Mouse (Mus musculus): ENCODE data around the gene Hnrnpf.
A peak's percentile ranks its signal among the peaks of the same experiment; 100 is the strongest.

Hnrnpf gene

GRCm38 (mm10) chr6:117891369-117892160, 8.6 kb upstream of the Hnrnpf start:
- no peak for DNase-seq (ENCODE audit: low read depth, low spot score)

GRCm38 (mm10) chr6:117892386-117892785, 7.7 kb upstream of the Hnrnpf start:
- DNase-seq (ENCODE audit: low read depth, low spot score) = no peak

- no peak for DNase-seq (ENCODE audit: low read depth, low spot score)
Observed at GRCm38 (mm10) chr6:117893435-117893834, 6.7 kb upstream of the Hnrnpf start.

GRCm38 (mm10) chr6:117897800-117898199, 2.3 kb upstream of the Hnrnpf start:
- DNase-seq (ENCODE audit: low read depth, low spot score) = no peak

- no peak for DNase-seq (ENCODE audit: low read depth, low spot score)
Observed at GRCm38 (mm10) chr6:117901510-117902402, 1.6 kb downstream of the Hnrnpf start.

GRCm38 (mm10) chr6:117902556-117902955, 2.4 kb downstream of the Hnrnpf start:
- DNase-seq (ENCODE audit: low read depth, low spot score) = no peak

GRCm38 (mm10) chr6:117903836-117904235, 3.7 kb downstream of the Hnrnpf start:
- DNase-seq (ENCODE audit: low read depth, low spot score) = no peak

DNA sequence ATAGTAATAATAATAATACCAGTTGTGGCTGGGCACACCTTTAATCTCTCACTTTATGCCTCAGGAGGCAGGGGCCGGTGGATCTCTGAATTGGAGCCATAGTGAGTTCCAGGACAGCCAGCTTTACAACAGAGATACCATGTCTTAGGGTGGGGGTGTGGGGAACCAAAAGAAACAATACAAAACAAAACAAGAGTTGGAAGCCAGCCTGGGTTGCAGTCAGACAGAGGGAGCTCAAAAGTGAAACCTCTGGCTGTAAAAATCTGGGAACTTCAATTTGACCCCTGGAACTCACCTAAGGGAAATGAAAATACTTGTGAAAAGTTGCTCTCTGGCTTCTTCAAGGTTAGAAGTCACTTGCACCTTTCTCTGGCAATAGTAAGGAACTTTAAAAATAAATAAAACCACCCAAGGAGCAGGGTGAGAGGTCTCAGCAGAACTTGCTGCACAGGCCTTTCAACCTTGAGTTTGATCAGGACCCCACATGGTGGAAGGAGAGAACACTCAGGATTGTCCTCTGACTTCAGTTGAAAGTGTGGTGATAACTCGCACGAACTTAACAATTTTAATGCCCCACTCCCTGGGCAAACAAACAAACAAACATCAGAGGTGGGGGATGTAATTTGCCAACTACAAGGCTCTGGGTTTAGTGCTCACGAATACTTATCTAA, 5.3 kb downstream of the Hnrnpf start:
- no peak for DNase-seq (ENCODE audit: low read depth, low spot score)

GRCm38 (mm10) chr6:117906015-117906531, 5.9 kb downstream of the Hnrnpf start:
- peak; percentile 35 for DNase-seq (ENCODE audit: low read depth, low spot score)

- peak; percentile 94 for DNase-seq (ENCODE audit: low read depth, low spot score)
Observed at GRCm38 (mm10) chr6:117906590-117907271, 6.6 kb downstream of the Hnrnpf start.

DNA sequence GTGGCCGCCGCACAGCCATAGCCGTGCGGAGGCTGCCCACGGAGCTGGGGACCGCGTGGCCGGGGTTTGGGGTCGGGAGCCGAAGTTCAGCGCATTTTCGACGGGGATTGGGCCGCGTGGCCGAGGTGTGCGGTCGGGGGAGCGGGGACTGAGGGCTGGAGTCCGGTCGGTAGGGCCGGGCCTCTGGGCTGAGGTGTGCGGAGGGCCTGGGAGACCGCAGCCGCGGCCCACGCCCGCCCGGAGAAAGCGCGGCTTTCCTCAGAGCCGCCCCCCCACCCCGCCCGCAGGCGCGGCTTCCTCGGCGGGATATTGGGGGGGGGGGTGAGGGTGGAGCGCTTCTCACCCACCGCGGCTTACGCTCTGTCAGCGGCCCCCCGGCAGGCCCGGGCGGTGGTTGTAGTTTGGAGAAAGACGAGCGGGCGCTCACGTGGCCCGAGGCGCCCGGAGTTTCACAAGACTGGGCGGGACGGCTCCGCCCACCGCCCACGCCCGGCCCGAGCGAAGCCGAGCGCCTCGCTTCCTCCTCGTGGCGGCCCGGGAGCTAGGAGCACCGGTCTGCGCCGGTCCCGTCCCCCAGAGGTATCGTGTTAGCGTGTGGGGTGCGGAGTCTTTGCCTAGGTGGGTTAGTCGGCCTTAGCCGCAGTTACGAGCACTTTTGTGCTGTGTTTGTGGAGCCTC, 7.3 kb downstream of the Hnrnpf start:
- peak; percentile 85 for DNase-seq (ENCODE audit: low read depth, low spot score)

GRCm38 (mm10) chr6:117907979-117908355, 7.8 kb downstream of the Hnrnpf start:
- DNase-seq (ENCODE audit: low read depth, low spot score) = no peak

GRCm38 (mm10) chr6:117908424-117908900, 8.3 kb downstream of the Hnrnpf start:
- DNase-seq (ENCODE audit: low read depth, low spot score) = no peak

DNA sequence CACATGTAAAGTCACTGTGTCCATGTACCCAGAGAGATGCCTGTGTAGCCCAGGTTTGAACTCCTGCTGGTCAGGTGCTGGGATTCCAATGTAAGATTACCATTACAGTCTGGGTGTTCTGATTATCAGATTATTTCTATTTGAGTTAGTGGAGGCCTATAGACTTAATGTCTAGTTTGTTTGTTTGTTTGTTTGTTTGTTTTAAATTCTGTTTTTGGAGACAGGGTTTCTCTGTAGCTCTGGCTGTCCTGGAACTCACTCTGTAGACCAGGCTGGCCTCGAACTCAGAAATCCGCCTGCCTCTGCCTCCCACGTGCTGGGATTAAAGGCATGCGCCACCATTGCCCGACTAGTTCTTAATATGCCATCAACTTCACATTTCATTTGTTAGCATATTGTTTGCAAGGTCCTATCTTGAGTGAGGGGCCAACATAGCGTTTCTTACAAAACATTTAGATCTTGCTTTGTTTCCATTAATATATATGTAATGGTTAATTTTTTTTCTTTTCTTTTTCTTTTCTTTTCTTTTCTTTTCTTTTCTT, 10.1 kb downstream of the Hnrnpf start:
- DNase-seq (ENCODE audit: low read depth, low spot score) = no peak

DNA sequence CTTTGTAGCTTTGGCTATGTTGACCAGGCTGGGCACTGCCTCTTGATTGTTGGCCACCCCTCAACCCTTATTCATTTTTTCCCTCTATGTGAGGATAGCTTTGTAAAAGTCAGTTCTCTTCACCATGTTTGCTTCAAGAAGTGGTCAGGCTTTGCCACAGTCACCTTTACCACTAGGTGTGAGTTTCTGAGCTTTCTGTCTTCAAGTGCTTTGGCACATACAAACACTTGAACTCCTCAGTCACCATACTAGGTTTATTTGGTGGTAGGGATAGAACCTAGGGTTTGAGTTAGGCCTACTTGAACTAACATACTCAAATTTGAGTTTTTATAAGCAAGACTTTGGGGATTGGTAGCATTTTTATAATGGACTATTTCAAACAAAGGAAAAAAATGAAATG, 14.4 kb downstream of the Hnrnpf start:
- DNase-seq (ENCODE audit: low read depth, low spot score) = no peak

DNA sequence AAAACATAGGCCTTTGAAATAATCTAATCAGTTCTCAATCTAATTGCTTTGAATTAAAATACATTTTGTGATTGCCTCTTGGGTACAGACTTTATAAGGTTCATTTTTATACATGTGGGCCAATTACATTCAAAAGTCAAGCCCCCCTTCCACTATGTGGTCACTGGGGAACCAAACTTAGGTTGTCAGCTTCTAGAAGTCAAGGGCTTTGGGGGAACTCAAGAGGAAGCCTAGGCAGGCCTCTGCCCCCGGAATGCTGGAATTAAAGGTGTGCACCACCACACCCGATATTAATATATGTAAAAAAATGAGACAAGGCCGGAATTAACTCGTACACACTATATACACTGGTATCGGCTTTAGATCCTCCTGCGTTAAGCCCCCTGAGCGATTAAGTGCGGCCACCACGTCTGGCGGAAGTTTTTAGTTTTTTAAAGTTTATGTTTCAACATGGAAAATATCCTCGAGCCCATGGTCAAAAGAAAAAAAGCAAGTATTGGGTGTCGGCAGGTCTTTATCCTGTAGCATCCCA, 16.1 kb downstream of the Hnrnpf start:
- no peak for DNase-seq (ENCODE audit: low read depth, low spot score)

- DNase-seq (ENCODE audit: low read depth, low spot score) = peak; percentile 66
Observed at GRCm38 (mm10) chr6:117916737-117917426, 16.8 kb downstream of the Hnrnpf start.

- peak; percentile 55 for DNase-seq (ENCODE audit: low read depth, low spot score)
Observed at GRCm38 (mm10) chr6:117917576-117917975, 17.5 kb downstream of the Hnrnpf start.

- no peak for DNase-seq (ENCODE audit: low read depth, low spot score)
Observed at GRCm38 (mm10) chr6:117918043-117918442, 17.9 kb downstream of the Hnrnpf start.
